Mouse (Mus musculus) splenic B cell, adult 2 months (primary cell): ENCODE measurements around the gene Rtf1.
A peak's percentile ranks its signal among the peaks of the same experiment; 100 is the strongest.
"Not testable (repeated sequence)": the region's sequence is repeated elsewhere in the genome, so short reads cannot be mapped to it uniquely, and the experiment has no call there.

Experiments
- DNase-seq: peaks from one replicate; pipeline ENCODE4 v3.0.0-alpha.2; 2011; ENCODE audit warnings: low read depth, low spot score
- H3K27me3 ChIP-seq: 2 replicates; pipeline ENCODE4 v1.6.1; 2012; ENCODE audit warnings: mild to moderate bottlenecking, low read length, moderate library complexity, mixed read lengths; ENCODE audit not compliant: control insufficient read depth, poor library complexity, insufficient read depth, severe bottlenecking
- H3K36me3 ChIP-seq: 2 replicates; pipeline ENCODE4 v1.6.1; 2012; ENCODE audit warnings: mild to moderate bottlenecking, low read length, moderate library complexity, mixed read lengths; ENCODE audit not compliant: control insufficient read depth, poor library complexity, insufficient read depth, severe bottlenecking

Rtf1 gene

DNA sequence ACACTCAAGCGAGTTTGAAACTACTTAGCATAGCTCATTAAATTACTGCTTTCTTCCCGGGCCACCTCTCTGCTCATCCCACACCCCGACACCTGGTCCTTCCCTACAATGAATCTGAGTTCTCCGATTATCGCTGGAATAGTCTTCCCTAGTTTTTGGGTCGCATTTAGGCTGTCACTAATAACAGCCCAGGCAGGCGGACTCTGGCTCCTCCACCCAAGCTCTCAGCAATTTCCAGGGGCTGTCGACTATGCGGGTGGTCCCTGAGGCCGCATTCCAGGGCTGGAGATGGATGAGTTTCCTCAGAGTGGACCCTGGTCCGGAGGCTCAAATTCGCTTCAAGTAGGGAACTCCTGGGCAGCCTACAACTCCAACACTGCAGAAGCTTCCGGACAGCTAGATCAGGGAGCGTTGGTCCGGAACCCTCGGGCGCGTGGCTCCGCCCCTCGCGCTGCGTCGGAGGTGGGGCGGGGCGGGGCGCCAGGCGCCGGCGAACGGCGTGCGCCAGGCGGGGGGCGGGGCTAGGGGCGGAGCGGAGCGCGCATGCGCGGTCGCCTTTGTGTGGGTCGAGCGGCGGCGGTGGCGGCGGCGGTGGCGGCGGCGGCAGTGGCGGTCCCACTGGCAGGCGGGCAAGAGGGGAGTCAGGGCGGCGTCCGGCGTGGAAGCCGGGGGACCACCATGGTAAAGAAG is at the start of gene Rtf1:
TSS of gene Rtf1 (plus strand) at position 544 of the 690 bp plus-strand sequence.
- no peaks in the 10 kb centered on the region for H3K36me3 ChIP-seq
- H3K27me3 ChIP-seq = no peaks in the 10 kb centered on the region
- DNase-seq = peak; percentile 95

DNA sequence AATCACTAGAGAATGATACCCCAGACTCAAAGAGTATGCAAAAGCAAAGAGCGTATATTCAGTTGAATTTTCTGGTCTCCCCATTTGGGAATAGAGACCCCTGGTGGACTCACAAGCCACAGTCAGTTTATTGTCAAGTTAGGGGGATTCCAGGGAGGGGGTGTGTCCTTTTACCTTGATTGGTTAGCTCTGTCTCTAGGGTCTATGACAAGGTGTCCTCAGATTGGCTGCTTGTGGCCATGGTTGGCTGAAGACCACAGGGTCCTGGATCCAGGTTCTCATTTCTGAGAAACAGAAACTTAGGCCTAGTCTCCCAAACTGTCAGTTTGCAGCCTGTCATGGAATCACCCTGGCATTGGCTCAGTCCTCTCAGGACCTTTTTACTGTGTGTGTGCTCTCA is 38.1 kb upstream of the Rtf1 start:
- Histone ChIP-seq H3K36me3 (no peaks in the 10 kb centered on the region), H3K27me3 (no peaks in the 10 kb centered on the region)
- peak; percentile 81 for DNase-seq

DNA sequence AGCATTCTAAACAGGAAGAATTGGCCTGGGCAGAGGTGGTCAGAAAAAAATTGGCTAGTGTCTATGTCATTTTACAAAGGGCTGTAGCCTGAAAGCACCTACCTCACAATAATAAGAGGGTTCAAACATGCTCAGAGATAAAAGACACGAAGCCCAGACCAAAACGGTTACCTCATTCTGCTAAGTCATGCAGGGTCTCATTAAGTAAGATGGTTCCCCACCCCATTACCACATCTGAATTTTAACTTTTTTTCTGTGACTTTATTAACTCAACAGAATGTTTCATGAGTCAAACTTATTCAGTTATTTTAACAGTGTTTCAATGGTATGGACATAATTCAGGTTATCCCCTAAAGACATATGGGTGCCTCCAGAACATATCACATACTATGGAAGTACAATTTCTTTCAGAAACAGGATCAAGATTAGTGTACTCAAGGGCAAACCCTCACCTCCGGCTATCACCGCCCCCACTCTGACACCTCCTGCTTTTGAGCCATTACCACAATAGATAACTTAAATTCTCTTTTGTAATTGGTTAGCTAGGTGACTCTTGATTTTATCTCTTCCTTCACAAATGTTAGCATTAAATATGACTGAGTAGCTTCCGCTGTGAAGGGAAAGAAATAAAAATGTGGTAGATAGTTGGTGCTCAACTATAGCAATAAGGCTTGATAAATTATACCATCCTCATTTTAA is 33.5 kb upstream of the Rtf1 start:
- no peaks in the 10 kb centered on the region for H3K27me3 ChIP-seq
- H3K36me3 ChIP-seq = no peaks in the 10 kb centered on the region
- no peak for DNase-seq

DNA sequence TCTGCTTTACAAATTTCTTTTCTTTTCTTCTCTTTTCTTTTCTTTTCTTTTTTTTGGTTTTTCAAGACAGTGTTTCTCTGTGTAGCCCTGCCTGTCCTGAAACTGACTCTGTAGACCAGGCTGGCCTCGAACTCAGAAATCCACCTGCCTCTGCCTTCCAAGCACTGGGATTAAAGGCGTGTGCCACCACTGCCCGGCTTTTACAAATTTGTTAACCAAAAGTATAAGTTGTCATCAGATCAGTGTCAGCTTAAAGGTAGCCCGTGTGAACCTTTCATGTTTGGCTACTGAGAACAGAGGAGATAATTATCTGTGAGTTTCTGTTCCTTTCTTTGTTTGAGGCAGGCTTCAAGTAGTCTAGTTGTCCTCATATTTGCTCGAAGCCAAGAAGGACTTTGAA is 30.6 kb upstream of the Rtf1 start:
- no peaks in the 10 kb centered on the region for H3K36me3 ChIP-seq
- no peaks in the 10 kb centered on the region for H3K27me3 ChIP-seq
- DNase-seq = no peak

DNA sequence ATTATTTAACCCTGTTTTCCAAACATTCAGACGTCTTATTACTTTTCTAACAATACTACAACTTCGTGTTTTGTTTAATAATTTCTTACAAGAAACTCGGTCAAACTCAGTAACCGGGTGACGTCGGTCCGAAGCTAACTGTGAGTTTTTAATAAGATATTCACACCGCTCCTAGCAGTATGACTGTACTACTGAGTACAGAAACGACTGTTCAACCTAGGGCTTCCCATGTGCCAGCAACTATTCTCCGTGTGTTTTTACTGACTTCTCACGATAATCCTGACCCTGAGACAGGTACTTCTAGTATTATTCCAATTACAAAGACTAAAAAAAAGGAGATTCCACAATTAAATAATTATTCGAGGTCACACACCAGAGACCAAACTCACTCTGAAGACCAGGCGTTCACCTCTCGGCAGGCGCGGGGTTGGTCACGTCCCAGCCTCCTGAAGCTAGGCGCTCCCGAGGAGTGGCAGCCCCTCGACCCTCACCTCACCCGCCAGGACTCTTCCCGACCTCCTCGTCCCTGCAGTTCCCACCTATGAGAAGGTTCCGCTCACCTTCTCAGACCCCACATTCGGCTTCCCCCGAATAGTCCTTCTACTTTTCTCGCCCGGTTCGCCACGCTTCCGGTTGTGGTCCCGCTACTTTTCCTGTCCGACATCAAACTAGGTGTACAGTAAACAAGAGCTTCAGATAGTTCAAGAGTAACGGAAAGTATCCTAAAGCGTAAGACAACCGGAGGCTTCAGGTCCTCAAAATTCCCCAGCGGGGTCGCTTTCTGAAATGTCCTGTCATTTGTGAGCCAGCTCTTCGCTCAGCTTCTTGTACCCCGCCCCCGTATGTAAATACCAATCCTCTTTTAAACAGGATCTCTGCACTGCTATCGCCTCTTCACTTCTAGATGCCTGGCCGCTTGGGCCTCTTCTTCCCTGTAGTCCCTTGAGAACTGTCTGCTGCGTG is 12.4 kb upstream of the Rtf1 start, which contains the start of gene Ndufaf1:
TSS of gene Ndufaf1 (minus strand) at position 608 of the 963 bp plus-strand sequence.
- Histone ChIP-seq H3K36me3 (peaks cover 3% of the 10 kb centered on the region), H3K27me3 (no peaks in the 10 kb centered on the region)
- peak; percentile 76 for DNase-seq

DNA sequence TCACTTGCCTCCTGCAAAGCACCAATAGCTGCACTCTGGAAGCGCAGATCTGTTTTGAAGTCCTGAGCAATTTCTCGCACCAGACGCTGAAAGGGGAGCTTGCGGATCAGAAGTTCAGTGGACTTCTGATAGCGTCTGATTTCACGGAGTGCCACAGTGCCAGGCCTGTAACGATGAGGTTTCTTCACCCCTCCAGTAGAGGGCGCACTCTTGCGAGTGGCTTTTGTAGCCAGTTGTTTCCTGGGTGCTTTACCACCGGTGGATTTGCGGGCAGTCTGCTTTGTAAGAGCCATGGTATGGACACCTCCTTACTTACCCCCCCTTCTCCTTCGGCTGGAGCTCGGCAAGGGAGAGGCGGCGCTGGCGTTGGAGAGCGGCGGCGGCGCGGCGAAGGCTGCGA is 9.1 kb upstream of the Rtf1 start:
- H3K27me3 ChIP-seq, DNase-seq, H3K36me3 ChIP-seq: not testable (repeated sequence)

DNA sequence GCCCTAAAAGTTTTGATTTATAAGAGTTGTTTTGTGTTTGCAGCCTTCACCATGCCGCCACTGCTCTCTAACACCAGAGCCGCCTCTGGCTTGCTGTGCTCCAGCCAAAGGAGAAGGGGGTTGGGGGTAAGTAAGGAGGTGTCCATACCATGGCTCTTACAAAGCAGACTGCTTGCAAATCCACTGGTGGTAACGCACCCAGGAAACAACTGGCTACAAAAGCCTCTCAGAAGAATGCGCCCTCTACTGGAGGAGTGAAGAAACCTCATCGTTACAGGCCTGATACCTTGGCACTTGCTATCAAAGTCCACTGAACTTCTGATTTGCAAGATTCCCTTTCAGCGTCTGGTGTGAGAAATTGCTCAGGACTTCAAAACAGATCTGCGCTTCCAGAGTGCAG is 5.9 kb upstream of the Rtf1 start:
- Histone ChIP-seq H3K36me3 (no peaks in the 10 kb centered on the region), H3K27me3 (no peaks in the 10 kb centered on the region)
- peak; percentile 72 for DNase-seq

DNA sequence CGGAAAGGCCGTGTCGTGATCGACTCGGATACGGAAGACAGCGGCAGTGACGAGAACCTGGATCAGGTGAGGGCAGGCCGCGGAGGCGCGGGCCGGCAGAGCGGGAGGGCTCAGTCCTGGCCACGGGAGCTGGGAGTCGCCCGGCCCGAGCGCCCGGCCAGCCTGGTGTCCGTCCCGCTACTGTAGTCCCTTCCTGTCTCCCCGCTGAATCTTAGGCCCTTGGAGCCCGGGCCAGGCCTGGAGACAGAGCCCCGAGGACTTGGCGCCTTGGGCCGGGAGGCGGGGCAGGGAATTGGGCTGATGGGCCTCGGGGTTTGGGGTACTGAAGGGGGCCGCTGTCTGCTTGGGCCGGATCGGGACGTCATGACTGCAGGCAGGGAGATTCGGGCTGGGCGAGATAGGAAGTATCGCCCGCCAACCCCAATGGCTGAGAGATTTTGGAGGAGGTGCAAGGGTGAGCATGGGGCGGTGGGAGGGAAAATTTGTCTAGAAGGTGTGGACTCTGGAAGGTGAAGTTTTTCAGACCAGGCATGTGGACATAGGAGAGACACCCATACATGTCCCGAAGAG is 432 bp downstream of the Rtf1 start:
- DNase-seq = peak; percentile 56

DNA sequence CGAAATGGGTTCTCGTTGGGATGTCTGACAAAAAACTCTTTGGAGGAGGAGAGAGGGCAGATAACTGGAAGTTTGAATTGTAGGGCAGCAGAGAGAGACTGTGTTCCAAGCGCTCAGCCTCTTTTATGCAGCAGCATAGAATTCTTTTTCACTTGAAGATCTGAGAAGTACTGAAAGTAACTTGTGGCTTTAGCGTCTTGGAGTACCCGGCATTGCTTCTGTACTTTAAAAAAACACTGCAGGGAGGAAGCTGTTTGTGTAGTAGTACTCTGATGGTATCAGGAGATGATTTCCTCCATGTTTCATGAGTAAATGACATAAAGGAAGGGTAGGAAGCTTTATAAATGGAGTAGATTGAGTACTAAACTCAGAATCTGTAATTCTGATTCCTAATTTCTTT is 963 bp downstream of the Rtf1 start:
- H3K36me3 ChIP-seq = no peaks in the 10 kb centered on the region; the same call in 1 of the 2 replicates
- H3K27me3 ChIP-seq = no peaks in the 10 kb centered on the region
- peak; percentile 19 for DNase-seq

More for the DNA sequence above, 432 bp downstream of the Rtf1 start:
- Histone ChIP-seq H3K27me3 (no peaks in the 10 kb centered on the region), H3K36me3 (no peaks in the 10 kb centered on the region)

DNA sequence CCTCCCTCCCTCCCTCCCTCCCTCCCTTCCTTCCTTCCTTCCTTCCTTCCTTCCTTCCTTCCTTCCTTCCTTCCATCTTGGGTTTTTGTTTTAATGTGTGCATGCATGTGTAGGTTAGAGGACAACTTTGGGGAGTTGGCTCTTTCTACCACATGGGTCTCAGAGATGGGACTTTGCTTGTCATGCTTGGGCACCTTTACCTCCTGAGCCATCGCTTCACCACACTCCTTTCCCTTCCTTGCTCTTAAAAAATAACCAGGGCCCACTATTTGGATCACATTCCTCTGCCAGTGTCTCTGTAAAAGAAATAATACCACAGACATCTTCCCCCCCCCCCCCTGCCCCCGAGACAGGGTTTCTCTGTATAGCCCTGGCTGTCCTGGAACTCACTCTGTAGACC is 8.8 kb downstream of the Rtf1 start:
- Histone ChIP-seq H3K27me3 (no peaks in the 10 kb centered on the region), H3K36me3 (peaks cover 3% of the 10 kb centered on the region; the same call in 1 of the 2 replicates)
- DNase-seq = no peak

DNA sequence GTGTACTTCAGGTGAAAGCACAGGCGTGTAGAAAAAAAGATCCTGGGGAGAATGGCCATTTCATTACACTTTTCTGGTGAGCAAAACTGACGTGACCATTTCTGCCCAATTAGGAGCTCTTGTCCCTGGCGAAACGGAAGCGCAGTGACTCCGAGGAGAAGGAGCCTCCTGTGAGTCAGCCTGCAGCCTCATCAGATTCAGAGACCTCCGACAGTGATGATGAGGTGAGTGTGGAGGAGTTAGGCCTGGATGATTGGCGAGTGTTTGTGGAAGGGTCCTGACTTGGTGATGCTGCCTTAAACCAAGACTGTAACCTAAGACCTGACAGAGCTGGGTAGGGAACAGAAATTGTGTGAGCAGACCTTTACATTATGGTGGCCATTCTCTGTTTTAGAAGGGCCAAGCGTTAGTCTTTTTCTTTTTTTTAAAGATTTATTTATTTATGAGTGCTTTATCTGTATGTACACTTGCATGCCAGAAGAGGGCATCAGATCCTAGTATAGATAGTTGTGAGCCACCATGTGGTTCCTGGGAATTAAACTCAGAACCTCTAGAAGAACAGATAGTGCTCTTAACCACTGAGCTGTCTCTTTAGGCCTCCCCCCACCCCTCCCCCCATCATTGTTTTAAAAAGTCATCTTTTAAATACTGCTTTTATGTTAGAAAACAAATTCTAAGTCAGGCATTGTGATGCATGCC is 17.3 kb downstream of the Rtf1 start:
- peak; percentile 51 for DNase-seq
- H3K27me3 ChIP-seq = no peaks in the 10 kb centered on the region

DNA sequence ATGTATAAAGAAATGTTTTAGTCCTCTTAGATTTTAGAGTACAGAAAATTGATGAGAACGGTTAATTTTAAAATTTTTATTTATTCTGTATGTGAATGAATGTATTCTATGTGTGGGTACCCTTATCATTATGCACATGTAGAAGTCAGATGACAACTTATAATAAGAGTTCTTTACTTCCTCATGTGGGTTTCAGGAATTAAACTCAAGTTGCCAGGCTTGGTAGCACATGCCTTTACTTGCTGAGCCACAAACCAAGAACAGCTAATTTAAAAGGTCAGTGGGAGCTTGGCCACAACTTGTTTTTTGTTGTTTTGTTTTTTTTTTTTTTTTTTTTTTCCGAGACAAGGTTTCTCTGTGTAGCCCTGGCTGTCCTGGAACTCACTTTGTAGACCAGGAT is 20.0 kb downstream of the Rtf1 start:
- peak; percentile 12 for DNase-seq
- Histone ChIP-seq H3K27me3 (no peaks in the 10 kb centered on the region; the same call in 1 of the 2 replicates), H3K36me3 (0 out of 2 replicates have a peak, but pooled peaks cover 2% of the 10 kb centered on the region)

More for the DNA sequence above, 17.3 kb downstream of the Rtf1 start:
- H3K36me3 ChIP-seq = 0 out of 2 replicates have a peak, but pooled peaks cover 5% of the 10 kb centered on the region

DNA sequence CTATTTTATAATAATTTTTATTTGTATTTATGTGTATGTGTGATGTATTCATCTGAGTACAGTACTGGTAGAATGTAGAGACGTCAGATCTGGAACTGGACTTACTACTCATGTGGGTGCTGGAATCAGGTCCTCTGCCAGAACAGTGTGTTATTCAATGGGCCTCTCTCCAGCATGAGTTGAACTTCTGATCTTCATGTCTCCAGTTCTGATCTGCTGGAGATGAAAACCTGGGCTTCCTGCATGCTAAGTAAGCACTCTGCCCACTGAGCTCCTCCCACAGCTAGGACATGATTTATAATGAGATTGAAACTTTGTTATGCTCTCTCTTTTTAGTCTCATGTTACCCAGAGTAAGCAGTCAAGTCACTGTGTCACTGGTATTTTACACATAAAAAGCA is 21.2 kb downstream of the Rtf1 start:
- 0 out of 2 replicates have a peak, but pooled peaks cover 2% of the 10 kb centered on the region for H3K36me3 ChIP-seq
- no peak for DNase-seq
- H3K27me3 ChIP-seq = no peaks in the 10 kb centered on the region; the same call in 1 of the 2 replicates

DNA sequence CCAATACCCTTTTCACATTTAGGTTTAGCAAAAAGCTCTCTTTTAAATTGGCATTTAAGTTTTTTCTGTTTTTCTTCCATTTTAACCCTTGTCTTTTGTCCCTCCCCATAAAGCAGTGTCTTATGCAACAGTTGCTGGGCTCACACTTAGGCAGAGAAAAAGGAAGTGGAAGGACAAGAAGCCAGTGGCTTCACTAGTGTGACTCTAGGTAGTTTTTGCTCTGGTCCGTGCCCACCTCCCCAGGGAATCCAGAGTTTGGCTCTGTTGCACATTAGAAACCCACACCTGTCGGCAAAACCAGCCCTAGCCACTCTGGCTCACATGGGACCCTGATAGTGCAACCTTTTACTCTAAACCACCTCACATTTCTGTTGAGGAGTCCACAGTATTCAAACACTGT is 23.6 kb downstream of the Rtf1 start:
- peaks cover 4% of the 10 kb centered on the region; the same call in 1 of the 2 replicates for H3K36me3 ChIP-seq
- peak; percentile 83 for DNase-seq
- H3K27me3 ChIP-seq = no peaks in the 10 kb centered on the region; the same call in 1 of the 2 replicates
